Mouse (Mus musculus) 3134 (cell line): Measurements from ENCODE around the gene Sytl3.

ENCODE experiments used
- DNase-seq: peaks from one replicate; pipeline ENCODE4 v3.0.0-alpha.2; 2011; ENCODE audit warnings: low spot score; ENCODE audit not compliant: insufficient read length; ENCODE audit errors: extremely low read depth

The Sytl3 gene

GRCm38 (mm10) chr17:6733322-6733875, 74.5 kb downstream of the Sytl3 start:
- no peak for DNase-seq

- DNase-seq = no peak
These were observed 76.0 kb downstream of the Sytl3 start for GRCm38 (mm10) chr17:6734746-6735441.

GRCm38 (mm10) chr17:6736306-6737272, 77.7 kb downstream of the Sytl3 start:
- no peak for DNase-seq

GRCm38 (mm10) chr17:6737273-6737997, 78.5 kb downstream of the Sytl3 start:
- no peak for DNase-seq

- DNase-seq = no peak
These were observed 79.9 kb downstream of the Sytl3 start for GRCm38 (mm10) chr17:6738836-6739235.

- DNase-seq = no peak
These were observed 80.4 kb downstream of the Sytl3 start for GRCm38 (mm10) chr17:6739266-6739665.

GRCm38 (mm10) chr17:6739756-6740155, 80.9 kb downstream of the Sytl3 start:
- no peak for DNase-seq

- DNase-seq = no peak
These were observed 81.7 kb downstream of the Sytl3 start for GRCm38 (mm10) chr17:6740331-6741170.

GRCm38 (mm10) chr17:6741271-6741670, 82.4 kb downstream of the Sytl3 start:
- DNase-seq = no peak

- DNase-seq = no peak
These were observed 83.5 kb downstream of the Sytl3 start for GRCm38 (mm10) chr17:6742083-6743038.

GRCm38 (mm10) chr17:6743039-6743575, 84.2 kb downstream of the Sytl3 start:
- no peak for DNase-seq

- no peak for DNase-seq
These were observed 84.9 kb downstream of the Sytl3 start for GRCm38 (mm10) chr17:6743787-6744239.

- DNase-seq = no peak
These were observed 85.5 kb downstream of the Sytl3 start for GRCm38 (mm10) chr17:6744366-6744765.

GRCm38 (mm10) chr17:6744871-6745270, 86.0 kb downstream of the Sytl3 start:
- DNase-seq = no peak

- DNase-seq = no peak
These were observed 86.6 kb downstream of the Sytl3 start for GRCm38 (mm10) chr17:6745503-6745902.

GRCm38 (mm10) chr17:6745975-6746374, 87.1 kb downstream of the Sytl3 start:
- no peak for DNase-seq

- DNase-seq = no peak
These were observed 87.7 kb downstream of the Sytl3 start for GRCm38 (mm10) chr17:6746452-6747231.

- DNase-seq = no peak
These were observed 88.6 kb downstream of the Sytl3 start for GRCm38 (mm10) chr17:6747478-6747877.
